Mouse (Mus musculus) liver, embryonic 11.5 days (tissue): Measurements from ENCODE around the gene Nop16. TPM values are rescaled to one million over a fixed set of nuclear protein-coding genes. Genes with fewer than 3 reads are reported as not detected.

ENCODE experiments used
- ATAC-seq: fragments of 200-750 bp; cut with Nextera tagmentation; replicated peaks from 2 replicates; pipeline ENCODE4 v1.8.0; 2017; ENCODE audit warnings: moderate number of reproducible peaks, mild to moderate bottlenecking, moderate TSS enrichment, moderate library complexity; ENCODE audit not compliant: low FRiP score
- DNase-seq: peaks from one replicate; pipeline ENCODE4 v3.0.0-alpha.2; 2017; ENCODE audit warnings: low spot score
- H3K27ac ChIP-seq: fragments of 300-500 bp; sonication (generic); 2 replicates; pipeline ENCODE4 v1.5.1; 2014; ENCODE audit warnings: mild to moderate bottlenecking, low read depth, low read length, control low read depth
- H3K27me3 ChIP-seq: fragments of 300-500 bp; sonication (generic); replicated peaks from 2 replicates; pipeline ENCODE4 v1.6.1; 2014; ENCODE audit warnings: low read length, mixed read lengths; ENCODE audit not compliant: control insufficient read depth, insufficient read depth
- H3K36me3 ChIP-seq: fragments of 300-500 bp; sonication (generic); 2 replicates; pipeline ENCODE4 v1.6.1; 2014; ENCODE audit warnings: mild to moderate bottlenecking, low read length, moderate library complexity, mixed read lengths; ENCODE audit not compliant: control insufficient read depth, insufficient read depth
- H3K4me1 ChIP-seq: fragments of 300-500 bp; sonication (generic); replicated peaks from 2 replicates; pipeline ENCODE4 v1.6.1; 2014; ENCODE audit warnings: low read length, mixed read lengths; ENCODE audit not compliant: control insufficient read depth, insufficient read depth
- H3K4me2 ChIP-seq: fragments of 300-500 bp; sonication (generic); 2 replicates; pipeline ENCODE4 v1.6.1; 2014; ENCODE audit warnings: mild to moderate bottlenecking, control low read depth, moderate library complexity
- H3K4me3 ChIP-seq: fragments of 300-500 bp; sonication (generic); 2 replicates; pipeline ENCODE4 v1.5.1; 2014; ENCODE audit warnings: low read depth, low read length, control low read depth
- H3K9ac ChIP-seq: fragments of 300-500 bp; sonication (generic); 2 replicates; pipeline ENCODE4 v1.6.1; 2014; ENCODE audit warnings: low read depth, low read length, control low read depth
- H3K9me3 ChIP-seq: fragments of 300-500 bp; sonication (generic); 2 replicates; pipeline ENCODE4 v1.6.1; 2016; ENCODE audit warnings: low read length, inconsistent platforms, mixed read lengths; ENCODE audit not compliant: control insufficient read depth
- WGBS: fragments of 180-500 bp; shearing (Covaris S2); extraction: QIAGEN DNeasy Blood & Tissue Kit; methylation state at CpG from one replicate; pipeline ENCODE4 v1.1.7; 2014; 5-methylcytosine and 5-hydroxymethylcytosine counted together
- polyA plus RNA-seq: library from polyadenylated mRNA; unstranded; fragments of >200 nt; fragmentation: Nextera tagmentation; extraction: Ambion mirVana; gene quantifications from 2 replicates; pipeline ENCODE4 v1.2.1, GENCODE M21; 2014

Nop16 gene
- polyA plus RNA-seq, 1 experiment from 2014 or later = 152 TPM

- Histone ChIP-seq H3K4me2 (no peak overlapping the region), H3K27me3 (no peaks in the 10 kb centered on the region), H3K27ac (no peak overlapping the region), H3K36me3 (peaks cover 48% of the 10 kb centered on the region), H3K9ac (no peak overlapping the region), H3K9me3 (no peaks in the 10 kb centered on the region), H3K4me1 (peaks cover 8% of the 10 kb centered on the region; the same call in 1 of the 2 replicates), H3K4me3 (no peak overlapping the region)
- ATAC-seq (no peak), DNase-seq (no peak)
- 88% methylated on average over 11 of the region's 11 CpGs for WGBS
Observed at GRCm38 (mm10) chr13:54585831-54586230, 4.1 kb downstream of the Nop16 start.

- WGBS = 90% methylated on average over 5 of the region's 5 CpGs
- ATAC-seq = no peak
Observed at GRCm38 (mm10) chr13:54582860-54583259, 7.0 kb downstream of the Nop16 start.

GRCm38 (mm10) chr13:54582126-54582525 lies 7.8 kb downstream of the Nop16 start:
- peaks cover 46% of the 10 kb centered on the region for H3K36me3 ChIP-seq
- 74% methylated on average over 10 of the region's 10 CpGs for whole genome bisulfite sequencing

More at GRCm38 (mm10) chr13:54582860-54583259, 7.0 kb downstream of the Nop16 start:
- Histone ChIP-seq H3K4me3 (no peak overlapping the region), H3K27ac (no peak overlapping the region), H3K4me2 (no peak overlapping the region), H3K36me3 (peaks cover 47% of the 10 kb centered on the region), H3K9me3 (no peaks in the 10 kb centered on the region), H3K9ac (no peak overlapping the region), H3K27me3 (no peaks in the 10 kb centered on the region), H3K4me1 (peaks cover 5% of the 10 kb centered on the region)
- no peak for DNase-seq

GRCm38 (mm10) chr13:54581385-54581784 lies 8.5 kb downstream of the Nop16 start:
- no peak overlapping the region for H3K4me3 ChIP-seq
- H3K4me2 ChIP-seq = no peak overlapping the region
- peaks cover 46% of the 10 kb centered on the region for H3K36me3 ChIP-seq
- no peak overlapping the region for H3K9ac ChIP-seq
- H3K9me3 ChIP-seq = no peaks in the 10 kb centered on the region
- H3K4me1 ChIP-seq = peaks cover 5% of the 10 kb centered on the region
- H3K27me3 ChIP-seq = no peaks in the 10 kb centered on the region
- H3K27ac ChIP-seq = no peak overlapping the region
- DNase-seq (no peak), ATAC-seq (no peak)
- 85% methylated on average over 2 of the region's 2 CpGs for WGBS

More at GRCm38 (mm10) chr13:54582126-54582525, 7.8 kb downstream of the Nop16 start:
- Histone ChIP-seq H3K4me2 (no peak overlapping the region), H3K27me3 (no peaks in the 10 kb centered on the region), H3K4me1 (peaks cover 5% of the 10 kb centered on the region), H3K9me3 (no peaks in the 10 kb centered on the region), H3K27ac (no peak overlapping the region), H3K4me3 (no peak overlapping the region), H3K9ac (no peak overlapping the region)
- ATAC-seq (no peak), DNase-seq (no peak)

GRCm38 (mm10) chr13:54577652-54578507 lies 12.0 kb downstream of the Nop16 start:
- H3K4me2 ChIP-seq = no peak overlapping the region
- no peaks in the 10 kb centered on the region for H3K9me3 ChIP-seq
- H3K36me3 ChIP-seq = peaks cover 15% of the 10 kb centered on the region
- no peak overlapping the region for H3K27ac ChIP-seq
- WGBS = 78% methylated on average over 21 of the region's 21 CpGs
- H3K9ac ChIP-seq = no peak overlapping the region
- H3K27me3 ChIP-seq = no peaks in the 10 kb centered on the region
- H3K4me3 ChIP-seq = no peak overlapping the region
- ATAC-seq (no peak), DNase-seq (no peak)
- H3K4me1 ChIP-seq = peaks cover 10% of the 10 kb centered on the region

- Histone ChIP-seq H3K27ac (no peak overlapping the region), H3K4me1 (peaks cover 10% of the 10 kb centered on the region), H3K4me3 (peak overlapping the region; percentile 79), H3K4me2 (peak overlapping the region; percentile 88), H3K9ac (peak overlapping the region; percentile 80), H3K36me3 (peaks cover 5% of the 10 kb centered on the region; the same call in 1 of the 2 replicates), H3K27me3 (no peaks in the 10 kb centered on the region), H3K9me3 (no peaks in the 10 kb centered on the region)
- ATAC-seq (0 out of 2 replicates have a peak, but pooled peaks have one; percentile 15), DNase-seq (peak; percentile 49)
- 7% methylated on average over 19 of the region's 19 CpGs for WGBS
Observed at GRCm38 (mm10) chr13:54575489-54575888, 14.4 kb downstream of the Nop16 start.

GRCm38 (mm10) chr13:54574854-54575481 lies 14.9 kb downstream of the Nop16 start, which contains the start of gene Arl10:
Arl10 (plus strand) TSS chr13:54575015.
- H3K36me3 ChIP-seq = peaks cover 5% of the 10 kb centered on the region; the same call in 1 of the 2 replicates

GRCm38 (mm10) chr13:54572621-54573020 lies 17.3 kb downstream of the Nop16 start:
- no peak for ATAC-seq
- Histone ChIP-seq H3K4me1 (peaks cover 5% of the 10 kb centered on the region; the same call in 1 of the 2 replicates), H3K4me2 (no peak overlapping the region), H3K27me3 (no peaks in the 10 kb centered on the region), H3K9ac (no peak overlapping the region), H3K27ac (no peak overlapping the region), H3K36me3 (0 out of 2 replicates have a peak, but pooled peaks cover under 1% of the 10 kb centered on the region), H3K9me3 (no peaks in the 10 kb centered on the region), H3K4me3 (no peak overlapping the region)
- whole genome bisulfite sequencing = 77% methylated on average over 4 of the region's 4 CpGs
- DNase-seq = no peak

More at GRCm38 (mm10) chr13:54574854-54575481, 14.9 kb downstream of the Nop16 start, which contains the start of gene Arl10:
- H3K9ac ChIP-seq = peak within 1 kb of the TSS; percentile 80
- no peaks in the 10 kb centered on the region for H3K27me3 ChIP-seq
- H3K9me3 ChIP-seq = no peaks in the 10 kb centered on the region
- peak; percentile 82 for ATAC-seq
- H3K4me2 ChIP-seq = peak within 1 kb of the TSS; percentile 88
- H3K4me3 ChIP-seq = peak within 1 kb of the TSS; percentile 79
- WGBS = under 1% methylated on average over 55 of the region's 55 CpGs
- peak within 1 kb of the TSS; percentile 53; the same call in 1 of the 2 replicates for H3K27ac ChIP-seq
- DNase-seq = peak; percentile 84
- H3K4me1 ChIP-seq = peaks cover 10% of the 10 kb centered on the region
